Mouse (Mus musculus): ENCODE data around the gene H2afb3. TPM values are rescaled to one million over a fixed set of nuclear protein-coding genes. Genes with fewer than 3 reads are reported as not detected.

The H2afb3 gene
- not detected for total RNA-seq (2023)

GRCm38 (mm10) chrX:120312995-120313394, at the start of gene H2afb3:
TSS of gene H2afb3 (minus strand) at chrX:120313095.

GRCm38 (mm10) chrX:120290011-120290899, 22.6 kb downstream of the H2afb3 start, which contains the start of gene Pcdh11x:
TSS of gene Pcdh11x (plus strand) at chrX:120290259.

Other genes with a start within 250 kb of the H2afb3 start
- not detected for gene Pcdh11x, start 22.8 kb downstream of the H2afb3 start, total RNA-seq (2023)